Mouse (Mus musculus) heart, postnatal 0 days (tissue): ENCODE results near the gene Lsm14b. TPM values are rescaled to one million over a fixed set of nuclear protein-coding genes. Genes with fewer than 3 reads are reported as not detected.

Experiments used
- ATAC-seq: fragments of 200-750 bp; cut with Nextera tagmentation; 2 replicates; pipeline ENCODE4 v1.8.0; 2017; ENCODE audit warnings: low read depth, moderate number of reproducible peaks, moderate library complexity; ENCODE audit not compliant: insufficient read depth
- DNase-seq: peaks from one replicate; pipeline ENCODE4 v3.0.0-alpha.2; 2016; ENCODE audit warnings: low spot score
- H3K27ac ChIP-seq: fragments of 300-500 bp; sonication (generic); 2 replicates; pipeline ENCODE4 v1.5.1; 2014; ENCODE audit warnings: low read depth, mild to moderate bottlenecking
- H3K27me3 ChIP-seq: fragments of 300-500 bp; sonication (generic); 2 replicates; pipeline ENCODE4 v1.6.1; 2014; ENCODE audit warnings: low read length, mixed read lengths; ENCODE audit not compliant: control insufficient read depth, insufficient read depth
- H3K36me3 ChIP-seq: fragments of 300-500 bp; sonication (generic); replicated peaks from 2 replicates; pipeline ENCODE4 v1.6.1; 2014; ENCODE audit warnings: low read length, mixed read lengths; ENCODE audit not compliant: control insufficient read depth, insufficient read depth
- H3K4me1 ChIP-seq: fragments of 300-500 bp; sonication (generic); 2 replicates; pipeline ENCODE4 v1.6.1; 2014; ENCODE audit warnings: antibody characterized with exemption; ENCODE audit not compliant: control insufficient read depth, insufficient read depth
- H3K4me2 ChIP-seq: fragments of 300-500 bp; sonication (generic); 2 replicates; pipeline ENCODE4 v1.6.1; 2014; ENCODE audit warnings: low read depth, mild to moderate bottlenecking, low read length, moderate library complexity
- H3K4me3 ChIP-seq: fragments of 300-500 bp; sonication (generic); 2 replicates; pipeline ENCODE4 v1.5.1; 2014; ENCODE audit warnings: low read depth, low read length
- H3K9ac ChIP-seq: fragments of 300-500 bp; sonication (generic); replicated peaks from 2 replicates; pipeline ENCODE4 v1.6.1; 2014; ENCODE audit warnings: low read depth, low read length, mixed read lengths
- H3K9me3 ChIP-seq: fragments of 300-500 bp; sonication (generic); replicated peaks from 2 replicates; pipeline ENCODE4 v1.6.1; 2016; ENCODE audit warnings: low read length; ENCODE audit not compliant: control insufficient read depth
- CTCF ChIP-seq: IDR thresholded peaks from 2 replicates; pipeline ENCODE4 v1.5.1; 2016; ENCODE audit warnings: antibody characterized with exemption, control low read depth, low read depth
- EP300 ChIP-seq: IDR thresholded peaks from 2 replicates; pipeline ENCODE4 v1.6.1; 2016; ENCODE audit warnings: antibody characterized with exemption, low read depth
- WGBS: fragments of 180-500 bp; shearing (Covaris S2); extraction: QIAGEN DNeasy Blood & Tissue Kit; methylation state at CpG from one replicate; pipeline ENCODE4 v1.1.7; 2014; 5-methylcytosine and 5-hydroxymethylcytosine counted together
- polyA plus RNA-seq: library from polyadenylated mRNA; unstranded; fragments of >200 nt; fragmentation: Nextera tagmentation; extraction: Ambion mirVana; gene quantifications from 2 replicates; pipeline ENCODE4 v1.2.1, GENCODE M21; 2015
- total RNA-seq: library from RNA; depleted of rRNA; stranded (reverse); fragments of >200 nt; gene quantifications from 2 replicates; pipeline ENCODE4 v1.2.3, GENCODE M21; 2014; ENCODE audit warnings: low replicate concordance

Lsm14b gene
- total and polyA plus RNA-seq, 2 experiments from 2014 or later, result 5.7 to 36.0 TPM

- Histone ChIP-seq H3K27me3 (no peaks in the 10 kb centered on the region), H3K4me3 (no peak overlapping the region), H3K9me3 (no peaks in the 10 kb centered on the region), H3K9ac (no peak overlapping the region), H3K4me2 (no peak overlapping the region), H3K4me1 (peaks cover 42% of the 10 kb centered on the region), H3K36me3 (no peaks in the 10 kb centered on the region), H3K27ac (no peak overlapping the region)
- DNase-seq (no peak), ATAC-seq (no peak)
- WGBS, result 83% methylated on average over 3 of the region's 3 CpGs
- TF ChIP-seq CTCF (no peak), EP300 (no peak)
Measured at GRCm38 (mm10) chr2:179978250-179978649, 46.5 kb upstream of the Lsm14b start.

GRCm38 (mm10) chr2:179979836-179980235 is 45.0 kb upstream of the Lsm14b start:
- DNase-seq, result peak; percentile 86

GRCm38 (mm10) chr2:179980616-179981015 is 44.2 kb upstream of the Lsm14b start:
- no peak for TF ChIP-seq CTCF
- no peak for TF ChIP-seq EP300
- no peak overlapping the region for H3K27ac ChIP-seq
- H3K9ac ChIP-seq, result no peak overlapping the region
- peaks cover 29% of the 10 kb centered on the region for H3K4me1 ChIP-seq
- WGBS, result 55% methylated on average over 4 of the region's 4 CpGs
- H3K36me3 ChIP-seq, result no peaks in the 10 kb centered on the region
- DNase-seq (no peak), ATAC-seq (no peak)
- no peaks in the 10 kb centered on the region for H3K9me3 ChIP-seq
- no peak overlapping the region for H3K4me2 ChIP-seq
- H3K27me3 ChIP-seq, result no peaks in the 10 kb centered on the region
- H3K4me3 ChIP-seq, result no peak overlapping the region

More at GRCm38 (mm10) chr2:179979836-179980235, 45.0 kb upstream of the Lsm14b start:
- H3K27me3 ChIP-seq, result no peaks in the 10 kb centered on the region
- H3K27ac ChIP-seq, result peak overlapping the region; percentile 43
- H3K36me3 ChIP-seq, result no peaks in the 10 kb centered on the region
- H3K4me3 ChIP-seq, result no peak overlapping the region
- peaks cover 32% of the 10 kb centered on the region for H3K4me1 ChIP-seq
- peak; percentile 47 for ATAC-seq
- no peak overlapping the region for H3K9ac ChIP-seq
- 34% methylated on average over 8 of the region's 8 CpGs for whole genome bisulfite sequencing
- H3K4me2 ChIP-seq, result no peak overlapping the region
- H3K9me3 ChIP-seq, result no peaks in the 10 kb centered on the region
- TF ChIP-seq CTCF, result no peak
- TF ChIP-seq EP300, result no peak

- H3K36me3 ChIP-seq, result no peaks in the 10 kb centered on the region
- H3K9me3 ChIP-seq, result no peaks in the 10 kb centered on the region
- no peaks in the 10 kb centered on the region for H3K27me3 ChIP-seq
- H3K27ac ChIP-seq, result no peak overlapping the region
- ATAC-seq, result no peak
- H3K4me2 ChIP-seq, result no peak overlapping the region
- peaks cover 25% of the 10 kb centered on the region for H3K4me1 ChIP-seq
- no peak for TF ChIP-seq CTCF
- TF ChIP-seq EP300, result no peak
- 91% methylated on average over 3 of the region's 3 CpGs for WGBS
- no peak overlapping the region for H3K9ac ChIP-seq
- H3K4me3 ChIP-seq, result no peak overlapping the region
- DNase-seq, result no peak
Measured at GRCm38 (mm10) chr2:179982715-179983114, 42.1 kb upstream of the Lsm14b start.

- Histone ChIP-seq H3K27ac (0 out of 2 replicates have a peak overlapping the region, but pooled peaks have one; percentile 4), H3K27me3 (no peaks in the 10 kb centered on the region), H3K36me3 (no peaks in the 10 kb centered on the region), H3K4me1 (peaks cover 24% of the 10 kb centered on the region), H3K4me3 (no peak overlapping the region), H3K4me2 (no peak overlapping the region; the same call in 1 of the 2 replicates), H3K9ac (no peak overlapping the region), H3K9me3 (no peaks in the 10 kb centered on the region)
- TF ChIP-seq CTCF (no peak), EP300 (peak; percentile 35; the same call in 1 of the 2 replicates)
- peak; percentile 68 for DNase-seq
- peak; percentile 66; the same call in 1 of the 2 replicates for ATAC-seq
- WGBS, result 13% methylated on average over 7 of the region's 7 CpGs
Measured at GRCm38 (mm10) chr2:179984830-179985229, 40.0 kb upstream of the Lsm14b start.

- no peak overlapping the region for H3K4me3 ChIP-seq
- no peaks in the 10 kb centered on the region for H3K9me3 ChIP-seq
- H3K27ac ChIP-seq, result no peak overlapping the region
Measured at GRCm38 (mm10) chr2:179985695-179986094, 39.1 kb upstream of the Lsm14b start.

More at GRCm38 (mm10) chr2:179985695-179986094, 39.1 kb upstream of the Lsm14b start:
- Histone ChIP-seq H3K27me3 (no peaks in the 10 kb centered on the region), H3K36me3 (no peaks in the 10 kb centered on the region), H3K4me1 (peaks cover 17% of the 10 kb centered on the region), H3K4me2 (no peak overlapping the region), H3K9ac (no peak overlapping the region)
- ATAC-seq, result no peak
- no peak for DNase-seq
- 82% methylated on average over 1 of the region's 1 CpGs for WGBS
- TF ChIP-seq CTCF (no peak), EP300 (no peak)
